Mouse (Mus musculus) limb, embryonic 12.5 days (tissue): ENCODE measurements around the gene Lgsn. TPM values are rescaled to one million over a fixed set of nuclear protein-coding genes. Genes with fewer than 3 reads are reported as not detected.

ENCODE experiments used
- ATAC-seq: fragments of 200-750 bp; cut with Nextera tagmentation; 2 replicates; pipeline ENCODE4 v1.8.0; 2017; ENCODE audit warnings: low read depth, moderate TSS enrichment; ENCODE audit not compliant: insufficient number of reproducible peaks, insufficient read depth, low FRiP score, low TSS enrichment
- H3K27ac ChIP-seq: fragments of 300-500 bp; sonication (generic); 2 replicates; pipeline ENCODE4 v1.5.1; 2016; ENCODE audit warnings: mild to moderate bottlenecking, moderate library complexity
- H3K27me3 ChIP-seq: fragments of 300-500 bp; sonication (generic); 2 replicates; pipeline ENCODE4 v1.6.1; 2016; ENCODE audit warnings: mild to moderate bottlenecking, moderate library complexity
- H3K36me3 ChIP-seq: fragments of 300-500 bp; sonication (generic); 2 replicates; pipeline ENCODE4 v1.6.1; 2016; ENCODE audit warnings: mild to moderate bottlenecking, moderate library complexity
- H3K4me1 ChIP-seq: fragments of 300-500 bp; sonication (generic); replicated peaks from 2 replicates; pipeline ENCODE4 v1.6.1; 2016
- H3K4me2 ChIP-seq: fragments of 300-500 bp; sonication (generic); 2 replicates; pipeline ENCODE4 v1.6.1; 2016; ENCODE audit warnings: mild to moderate bottlenecking, moderate library complexity
- H3K4me3 ChIP-seq: fragments of 300-500 bp; sonication (generic); replicated peaks from 2 replicates; pipeline ENCODE4 v1.5.1; 2016; ENCODE audit warnings: mild to moderate bottlenecking
- H3K9ac ChIP-seq: fragments of 300-500 bp; sonication (generic); replicated peaks from 2 replicates; pipeline ENCODE4 v1.6.1; 2016; ENCODE audit warnings: mild to moderate bottlenecking, moderate library complexity
- H3K9me3 ChIP-seq: fragments of 300-500 bp; sonication (generic); 2 replicates; pipeline ENCODE4 v1.6.1; 2016; ENCODE audit warnings: mild to moderate bottlenecking, moderate library complexity
- WGBS: fragments of 180-500 bp; shearing (Covaris S2); methylation state at CpG from one replicate; pipeline ENCODE4 v1.1.7; 2016; 5-methylcytosine and 5-hydroxymethylcytosine counted together
- polyA plus RNA-seq: library from polyadenylated mRNA; unstranded; fragments of >200 nt; fragmentation: Nextera tagmentation; extraction: Ambion mirVana; gene quantifications from 2 replicates; pipeline ENCODE4 v1.2.1, GENCODE M21; 2016

Gene Lgsn
- polyA plus RNA-seq, 1 experiment from 2014 or later: not detected

DNA sequence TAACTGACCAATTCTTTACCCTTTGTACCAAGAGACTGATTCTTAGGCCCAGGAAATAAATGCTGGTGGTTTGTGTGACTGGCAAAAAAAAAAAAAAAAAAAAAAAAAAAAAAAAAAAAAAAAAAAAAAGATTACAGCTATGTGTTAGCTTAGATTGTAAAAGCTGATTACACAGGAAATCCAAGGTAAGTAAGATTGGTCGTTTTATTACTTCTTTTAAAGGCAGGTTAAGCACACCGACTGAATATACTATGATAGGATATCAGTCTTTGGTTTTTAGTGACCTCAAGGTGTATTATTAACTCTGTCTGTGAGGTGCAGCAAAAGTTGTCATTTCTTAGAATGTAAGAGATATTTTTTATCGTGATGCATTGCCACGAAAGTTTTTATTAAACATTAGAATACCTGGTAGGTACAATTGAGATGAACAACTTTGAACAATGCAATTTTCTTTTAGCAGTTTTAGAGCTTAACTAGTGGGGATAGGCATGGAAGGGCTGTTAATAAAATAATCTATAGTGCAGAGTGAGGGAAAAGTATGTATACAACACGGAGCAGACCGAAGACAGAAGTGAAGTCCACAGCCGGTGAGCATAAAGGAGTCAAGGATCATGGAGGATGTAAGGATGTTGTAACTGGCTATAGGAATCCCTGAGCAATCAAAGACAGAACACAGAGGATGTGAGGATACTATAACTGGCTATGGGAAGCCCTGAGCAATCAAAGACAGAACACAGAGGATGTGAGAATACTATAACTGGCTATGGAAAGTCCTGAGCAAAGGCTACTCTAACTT is 10.7 kb upstream of the Lgsn start:
- Histone ChIP-seq H3K27me3 (no peaks in the 10 kb centered on the region), H3K4me2 (no peak overlapping the region), H3K9me3 (0 out of 2 replicates have a peak, but pooled peaks cover under 1% of the 10 kb centered on the region), H3K36me3 (no peaks in the 10 kb centered on the region), H3K27ac (no peak overlapping the region), H3K4me3 (no peak overlapping the region), H3K4me1 (no peaks in the 10 kb centered on the region), H3K9ac (no peak overlapping the region)
- 82% methylated on average over 7 of the region's 7 CpGs for WGBS
- ATAC-seq: no peak

DNA sequence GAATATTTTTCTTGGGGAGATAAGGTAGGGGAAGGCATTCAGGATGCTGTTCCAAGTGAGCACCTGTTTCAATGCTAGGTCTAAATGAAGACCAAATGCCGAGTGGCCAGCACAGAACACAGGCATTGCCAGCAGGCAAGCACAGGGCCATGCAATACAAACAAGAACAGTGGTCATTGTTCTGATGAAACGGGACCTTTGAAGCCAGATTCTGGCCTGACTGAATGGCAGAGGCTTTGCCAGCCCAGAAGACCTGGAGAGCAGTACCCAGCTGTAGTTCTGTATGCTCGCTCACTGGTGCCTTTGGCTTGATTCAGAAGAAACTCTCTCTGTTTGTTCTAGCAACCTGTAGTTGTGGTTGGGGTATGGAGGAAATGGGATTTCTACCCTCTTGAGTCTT is 800 bp upstream of the Lgsn start:
- no peaks in the 10 kb centered on the region for H3K4me1 ChIP-seq
- H3K9me3 ChIP-seq: no peaks in the 10 kb centered on the region
- H3K4me3 ChIP-seq: no peak overlapping the region
- ATAC-seq: no peak
- H3K36me3 ChIP-seq: no peaks in the 10 kb centered on the region
- H3K4me2 ChIP-seq: no peak overlapping the region
- H3K27ac ChIP-seq: no peak overlapping the region
- no peaks in the 10 kb centered on the region for H3K27me3 ChIP-seq
- H3K9ac ChIP-seq: no peak overlapping the region
- WGBS: 86% methylated on average over 3 of the region's 3 CpGs

DNA sequence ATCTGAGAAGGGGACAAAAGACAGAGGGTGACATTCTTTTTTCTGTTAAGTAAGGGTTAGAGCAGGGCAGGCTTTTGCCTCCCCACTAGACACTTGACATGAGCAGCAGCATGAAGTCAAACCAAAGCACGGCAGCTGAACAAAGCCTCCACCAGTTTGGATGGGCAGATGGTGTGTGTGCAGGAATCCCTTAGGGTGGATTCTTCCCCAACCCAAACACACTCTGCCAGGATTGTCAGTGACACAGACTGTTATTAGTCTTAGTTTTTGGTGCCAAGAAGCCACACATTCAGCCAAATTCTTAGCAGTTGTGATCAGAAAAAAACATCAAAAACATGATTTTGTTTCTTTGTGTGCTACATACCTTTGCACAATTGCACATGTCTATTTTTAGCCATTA is 2.1 kb downstream of the Lgsn start:
- Histone ChIP-seq H3K36me3 (no peaks in the 10 kb centered on the region), H3K27me3 (no peaks in the 10 kb centered on the region), H3K4me2 (no peak overlapping the region), H3K27ac (no peak overlapping the region), H3K4me1 (no peaks in the 10 kb centered on the region), H3K9me3 (no peaks in the 10 kb centered on the region), H3K9ac (no peak overlapping the region), H3K4me3 (no peak overlapping the region)
- 82% methylated on average over 1 of the region's 1 CpGs for WGBS
- ATAC-seq: no peak

DNA sequence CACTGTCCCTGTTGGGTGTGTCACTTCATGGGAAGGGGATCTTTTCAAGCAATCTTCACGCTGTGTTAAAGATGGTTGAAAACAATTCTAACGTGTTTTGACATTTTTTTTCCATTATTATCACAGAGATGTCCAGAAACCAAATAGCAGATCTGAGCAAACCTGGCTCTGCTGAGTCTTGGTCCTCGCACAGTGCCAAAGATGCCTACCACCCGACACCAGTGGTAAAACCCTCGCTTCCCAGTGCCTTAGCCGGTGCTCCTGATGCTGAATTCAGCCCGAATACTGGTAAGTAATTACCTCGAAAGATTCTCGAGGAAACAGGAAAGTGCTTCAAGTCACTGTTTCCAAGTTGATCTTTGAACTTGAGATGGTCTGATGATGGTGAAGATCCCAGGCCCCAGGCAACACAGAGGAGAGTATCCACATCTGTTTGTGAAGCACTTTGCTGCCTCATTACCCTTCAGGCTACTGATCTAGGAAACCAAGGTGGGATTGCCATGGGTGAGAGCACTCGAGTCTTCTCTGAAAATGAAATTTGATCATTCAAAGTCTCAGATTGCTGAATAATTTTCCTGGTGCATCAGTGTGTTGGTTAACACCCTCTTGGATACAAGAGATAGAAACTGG is 14.2 kb downstream of the Lgsn start:
- 77% methylated on average over 10 of the region's 10 CpGs for WGBS
- no peaks in the 10 kb centered on the region for H3K27me3 ChIP-seq
- H3K9me3 ChIP-seq: no peaks in the 10 kb centered on the region
- no peak overlapping the region for H3K27ac ChIP-seq
- ATAC-seq: no peak
- no peak overlapping the region for H3K9ac ChIP-seq
- H3K36me3 ChIP-seq: no peaks in the 10 kb centered on the region
- H3K4me3 ChIP-seq: no peak overlapping the region
- no peaks in the 10 kb centered on the region for H3K4me1 ChIP-seq
- H3K4me2 ChIP-seq: no peak overlapping the region

DNA sequence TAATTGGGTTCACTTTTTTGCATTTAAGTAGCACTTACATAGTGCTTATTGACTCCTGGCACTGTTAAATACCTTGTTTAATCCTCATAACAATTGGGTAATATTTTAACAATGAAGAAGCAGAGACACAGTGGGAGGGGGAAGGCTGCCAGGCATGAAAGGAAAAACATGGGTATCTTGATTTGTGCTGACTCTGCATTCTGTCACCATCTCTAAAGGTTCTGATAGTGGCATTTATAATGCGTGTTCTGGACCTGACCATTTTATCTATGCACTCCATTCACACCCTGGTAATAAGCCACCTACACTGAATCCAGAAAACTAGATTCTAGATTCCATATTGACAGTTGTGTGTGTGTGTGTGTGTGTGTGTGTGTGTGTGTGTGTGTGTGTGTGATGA is 19.4 kb downstream of the Lgsn start:
- Histone ChIP-seq H3K9me3 (no peaks in the 10 kb centered on the region), H3K9ac (no peak overlapping the region), H3K4me1 (no peaks in the 10 kb centered on the region), H3K4me2 (no peak overlapping the region), H3K27me3 (no peaks in the 10 kb centered on the region), H3K36me3 (no peaks in the 10 kb centered on the region), H3K27ac (no peak overlapping the region), H3K4me3 (no peak overlapping the region)
- WGBS: 75% methylated on average over 1 of the region's 1 CpGs
- ATAC-seq: no peak

DNA sequence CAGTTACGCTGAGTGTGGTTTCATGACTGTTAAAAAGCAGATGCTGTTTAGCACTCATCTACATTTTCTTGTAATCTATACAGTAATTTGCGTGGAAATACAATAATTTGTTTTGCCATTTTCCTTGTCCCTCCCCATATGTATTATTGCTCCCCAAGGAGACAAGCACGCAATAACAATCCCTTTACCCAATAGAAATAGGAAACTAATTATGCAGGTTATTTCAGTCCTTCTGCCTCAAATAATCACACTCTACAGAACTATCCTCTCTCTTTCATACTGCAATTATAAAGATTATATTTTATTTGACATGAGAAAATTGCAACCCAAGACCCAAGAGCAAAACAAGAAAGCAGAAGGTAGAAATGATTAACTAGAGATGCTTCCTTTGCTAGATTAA is 20.8 kb downstream of the Lgsn start:
- H3K4me1 ChIP-seq: no peaks in the 10 kb centered on the region
- H3K27me3 ChIP-seq: no peaks in the 10 kb centered on the region
- ATAC-seq: no peak
- H3K4me3 ChIP-seq: no peak overlapping the region
- H3K4me2 ChIP-seq: no peak overlapping the region
- no peaks in the 10 kb centered on the region for H3K9me3 ChIP-seq
- no peaks in the 10 kb centered on the region for H3K36me3 ChIP-seq
- no peak overlapping the region for H3K27ac ChIP-seq
- H3K9ac ChIP-seq: no peak overlapping the region
- 92% methylated on average over 3 of the region's 3 CpGs for WGBS

DNA sequence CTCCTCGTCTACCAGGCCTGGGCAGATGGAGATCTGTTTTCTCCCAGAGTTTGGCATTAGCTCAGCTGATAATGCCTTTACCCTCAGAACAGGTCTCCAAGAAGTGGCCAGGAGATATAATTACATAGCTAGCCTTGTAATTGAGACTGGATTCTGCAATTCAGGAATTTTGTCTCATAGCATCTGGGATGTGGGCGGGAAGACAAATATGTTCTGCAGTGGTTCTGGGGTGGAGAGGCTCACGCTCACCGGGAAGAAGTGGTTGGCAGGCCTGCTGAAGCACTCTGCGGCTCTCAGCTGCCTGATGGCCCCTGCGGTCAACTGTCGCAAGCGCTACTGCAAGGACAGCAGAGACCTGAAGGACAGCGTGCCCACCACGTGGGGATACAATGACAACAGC is 27.6 kb downstream of the Lgsn start:
- H3K27ac ChIP-seq: no peak overlapping the region
- ATAC-seq: no peak
- H3K9me3 ChIP-seq: no peaks in the 10 kb centered on the region
- no peak overlapping the region for H3K4me3 ChIP-seq
- no peaks in the 10 kb centered on the region for H3K36me3 ChIP-seq
- 94% methylated on average over 10 of the region's 10 CpGs for WGBS
- no peaks in the 10 kb centered on the region for H3K27me3 ChIP-seq
- H3K4me1 ChIP-seq: no peaks in the 10 kb centered on the region
- no peak overlapping the region for H3K4me2 ChIP-seq
- no peak overlapping the region for H3K9ac ChIP-seq

DNA sequence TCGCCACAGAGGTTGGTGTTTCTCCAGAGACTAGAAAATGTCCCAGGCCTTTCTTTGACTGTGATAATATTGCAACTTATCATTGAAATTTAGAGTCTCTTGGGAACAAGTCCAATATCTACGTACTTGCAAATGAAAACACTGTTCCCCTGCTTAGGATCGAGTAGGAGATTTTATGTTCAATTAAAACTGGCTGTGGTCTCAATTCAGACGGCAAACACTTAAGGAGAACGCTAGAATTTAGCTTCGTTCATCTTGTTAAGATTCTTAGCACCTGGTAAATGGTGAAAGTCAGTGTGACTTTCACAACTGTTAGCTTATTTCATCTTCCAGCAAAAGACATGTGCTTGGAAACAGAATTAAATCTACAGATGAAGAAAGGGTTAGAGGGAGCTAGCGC is 29.1 kb downstream of the Lgsn start:
- no peak for ATAC-seq
- whole genome bisulfite sequencing: 77% methylated on average over 7 of the region's 7 CpGs

DNA sequence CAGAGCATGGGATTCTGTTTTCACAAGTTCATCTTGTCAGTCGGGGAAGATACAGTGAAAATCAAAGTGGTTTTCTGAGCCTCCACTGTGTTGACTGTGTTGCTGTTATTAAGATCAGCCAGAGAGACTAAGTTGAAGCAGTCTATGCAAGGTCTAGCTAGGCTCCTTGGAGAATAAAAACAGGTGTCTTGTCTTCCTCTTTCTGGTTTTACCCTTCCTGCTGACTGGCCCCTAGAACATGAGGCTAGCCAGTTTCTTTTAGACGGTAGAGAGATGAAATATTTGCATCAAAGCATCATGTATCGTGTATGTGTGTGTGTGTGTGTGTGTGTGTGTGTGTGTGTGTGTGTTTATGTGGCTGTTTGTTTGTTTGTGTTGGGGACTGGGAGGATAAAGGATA is 29.6 kb downstream of the Lgsn start:
- no peak for ATAC-seq
- H3K4me1 ChIP-seq: no peaks in the 10 kb centered on the region
- H3K4me3 ChIP-seq: no peak overlapping the region

More for the DNA sequence above, 29.1 kb downstream of the Lgsn start:
- Histone ChIP-seq H3K4me2 (no peak overlapping the region), H3K27me3 (no peaks in the 10 kb centered on the region), H3K4me1 (no peaks in the 10 kb centered on the region), H3K9me3 (no peaks in the 10 kb centered on the region), H3K9ac (no peak overlapping the region), H3K27ac (no peak overlapping the region), H3K36me3 (no peaks in the 10 kb centered on the region), H3K4me3 (no peak overlapping the region)

DNA sequence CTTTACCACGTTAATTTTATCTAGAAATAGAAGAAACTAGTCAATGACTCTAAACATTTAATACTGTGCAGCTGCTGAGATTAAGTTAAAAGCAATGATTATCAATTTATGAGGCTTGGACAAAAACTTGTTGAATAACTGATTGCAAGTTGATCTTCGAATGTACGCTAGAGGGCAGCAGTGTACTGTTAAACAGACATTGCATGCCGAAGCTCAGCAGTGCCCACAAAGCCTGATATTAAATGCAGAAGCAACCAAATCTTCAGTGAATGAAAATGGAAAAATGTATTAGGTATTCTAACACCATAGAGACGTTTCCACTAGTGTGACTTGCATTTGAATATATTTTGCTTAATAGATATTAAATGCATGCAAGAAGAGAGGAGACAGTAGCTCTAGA is 33.9 kb downstream of the Lgsn start:
- Histone ChIP-seq H3K27ac (no peak overlapping the region), H3K9ac (no peak overlapping the region), H3K27me3 (no peaks in the 10 kb centered on the region), H3K9me3 (no peaks in the 10 kb centered on the region), H3K4me3 (no peak overlapping the region), H3K36me3 (no peaks in the 10 kb centered on the region), H3K4me1 (no peaks in the 10 kb centered on the region), H3K4me2 (no peak overlapping the region)
- ATAC-seq: no peak
- 1% methylated on average over 5 of the region's 5 CpGs for WGBS

More for the DNA sequence above, 29.6 kb downstream of the Lgsn start:
- no peak overlapping the region for H3K9ac ChIP-seq
- H3K27me3 ChIP-seq: no peaks in the 10 kb centered on the region
- no peaks in the 10 kb centered on the region for H3K9me3 ChIP-seq
- H3K27ac ChIP-seq: no peak overlapping the region
- WGBS: 81% methylated on average over 3 of the region's 3 CpGs
- H3K4me2 ChIP-seq: no peak overlapping the region
- H3K36me3 ChIP-seq: no peaks in the 10 kb centered on the region

DNA sequence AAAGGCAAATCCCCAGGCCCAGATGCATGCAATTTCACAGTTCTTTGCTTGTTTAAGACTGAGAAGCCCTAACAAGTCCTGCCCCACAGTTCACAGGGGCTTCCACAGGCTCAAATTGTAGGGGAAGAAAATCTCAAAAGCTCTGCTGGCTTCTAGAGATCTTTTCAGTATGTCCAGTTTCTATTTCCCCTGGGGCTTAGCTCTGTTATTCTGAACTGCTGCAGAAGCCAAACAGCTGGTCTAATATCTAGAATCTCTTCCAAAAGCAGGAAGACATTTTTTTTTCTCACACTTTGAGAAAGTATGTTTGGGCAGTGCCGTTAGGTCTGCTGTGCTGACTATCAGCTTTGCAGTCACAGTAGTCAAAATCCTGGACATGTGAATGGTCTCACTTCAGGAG is 38.6 kb downstream of the Lgsn start:
- 90% methylated on average over 1 of the region's 1 CpGs for WGBS
- H3K9ac ChIP-seq: no peak overlapping the region

More for the DNA sequence above, 38.6 kb downstream of the Lgsn start:
- no peaks in the 10 kb centered on the region for H3K4me1 ChIP-seq
- H3K4me3 ChIP-seq: no peak overlapping the region
- H3K27me3 ChIP-seq: no peaks in the 10 kb centered on the region
- no peaks in the 10 kb centered on the region for H3K36me3 ChIP-seq
- H3K4me2 ChIP-seq: no peak overlapping the region
- H3K27ac ChIP-seq: no peak overlapping the region
- ATAC-seq: no peak
- no peaks in the 10 kb centered on the region for H3K9me3 ChIP-seq
